Mouse (Mus musculus) forebrain, embryonic 15.5 days (tissue): Measurements from ENCODE around the gene Dusp28. TPM values are rescaled to one million over a fixed set of nuclear protein-coding genes. Genes with fewer than 3 reads are reported as not detected.

Experiments
- ATAC-seq: fragments of 200-750 bp; cut with Nextera tagmentation; replicated peaks from 2 replicates; pipeline ENCODE4 v1.8.0; 2017; ENCODE audit warnings: mild to moderate bottlenecking, moderate TSS enrichment, moderate library complexity
- H3K27ac ChIP-seq: fragments of 300-500 bp; sonication (generic); replicated peaks from 2 replicates; pipeline ENCODE4 v1.5.1; 2015; ENCODE audit warnings: mild to moderate bottlenecking, inconsistent platforms
- H3K27me3 ChIP-seq: fragments of 300-500 bp; sonication (generic); 2 replicates; pipeline ENCODE4 v1.6.1; 2015; ENCODE audit warnings: inconsistent platforms
- H3K36me3 ChIP-seq: fragments of 300-500 bp; sonication (generic); 2 replicates; pipeline ENCODE4 v1.6.1; 2015; ENCODE audit warnings: mild to moderate bottlenecking, inconsistent platforms
- H3K4me1 ChIP-seq: fragments of 300-500 bp; sonication (generic); 2 replicates; pipeline ENCODE4 v1.6.1; 2015; ENCODE audit warnings: inconsistent platforms
- H3K4me2 ChIP-seq: fragments of 300-500 bp; sonication (generic); replicated peaks from 2 replicates; pipeline ENCODE4 v1.6.1; 2015; ENCODE audit warnings: mild to moderate bottlenecking, inconsistent platforms
- H3K4me3 ChIP-seq: fragments of 300-500 bp; sonication (generic); 2 replicates; pipeline ENCODE4 v1.5.1; 2015; ENCODE audit warnings: mild to moderate bottlenecking, inconsistent platforms
- H3K9ac ChIP-seq: fragments of 300-500 bp; sonication (generic); replicated peaks from 2 replicates; pipeline ENCODE4 v1.6.1; 2015; ENCODE audit warnings: mild to moderate bottlenecking, inconsistent platforms
- H3K9me3 ChIP-seq: fragments of 300-500 bp; sonication (generic); 2 replicates; pipeline ENCODE4 v1.6.1; 2016; ENCODE audit warnings: inconsistent platforms
- WGBS: fragments of 180-500 bp; shearing (Covaris S2); methylation state at CpG from one replicate; pipeline ENCODE4 v1.1.7; 2015; ENCODE audit warnings: mixed read lengths; 5-methylcytosine and 5-hydroxymethylcytosine counted together
- polyA plus RNA-seq: library from polyadenylated mRNA; unstranded; fragments of >200 nt; fragmentation: Nextera tagmentation; extraction: Ambion mirVana; gene quantifications from 2 replicates; pipeline ENCODE4 v1.2.1, GENCODE M21; 2015

Gene Dusp28
- polyA plus RNA-seq, 1 experiment from 2014 or later: 15.1 TPM

DNA sequence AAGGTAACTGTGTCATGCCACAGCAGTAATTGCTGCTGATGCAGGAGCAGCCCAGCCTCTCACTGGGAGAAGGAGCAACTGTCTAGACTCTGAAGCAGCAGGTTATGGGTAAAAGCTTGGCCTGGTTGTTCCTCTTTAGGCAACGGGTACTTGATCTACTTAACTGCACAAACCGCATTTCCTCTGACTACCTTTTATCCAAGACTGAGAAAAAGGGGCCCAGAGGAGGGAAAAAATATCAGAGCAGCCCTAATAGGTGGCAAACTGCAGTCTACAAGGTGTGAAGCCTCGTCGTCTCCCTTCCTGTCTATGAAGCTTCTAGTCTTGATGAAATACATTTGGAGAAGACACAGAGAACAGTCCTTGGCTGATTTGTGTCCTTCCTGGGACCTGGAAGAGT lies 26.8 kb downstream of the Dusp28 start:
- no peaks in the 10 kb centered on the region for H3K9me3 ChIP-seq
- H3K36me3 ChIP-seq: peaks cover 7% of the 10 kb centered on the region; the same call in 1 of the 2 replicates
- peak overlapping the region; percentile 98 for H3K27ac ChIP-seq
- ATAC-seq: no peak
- peak overlapping the region; percentile 83 for H3K9ac ChIP-seq
- peak overlapping the region; percentile 81 for H3K4me3 ChIP-seq
- H3K27me3 ChIP-seq: no peaks in the 10 kb centered on the region
- WGBS: 73% methylated on average over 4 of the region's 4 CpGs
- peaks cover 30% of the 10 kb centered on the region for H3K4me1 ChIP-seq
- H3K4me2 ChIP-seq: peak overlapping the region; percentile 80

- Histone ChIP-seq H3K27me3 (no peaks in the 10 kb centered on the region), H3K4me2 (peak within 1 kb of the TSS; percentile 80), H3K27ac (peak within 1 kb of the TSS; percentile 98), H3K36me3 (peaks cover 12% of the 10 kb centered on the region), H3K4me1 (peaks cover 30% of the 10 kb centered on the region), H3K9me3 (no peaks in the 10 kb centered on the region), H3K4me3 (peak within 1 kb of the TSS; percentile 81), H3K9ac (peak within 1 kb of the TSS; percentile 83)
- WGBS: 0% methylated on average over 45 of the region's 45 CpGs
- peak; percentile 100 for ATAC-seq
Observed at GRCm38 (mm10) chr1:92934182-92934827, 27.5 kb downstream of the Dusp28 start, which contains the start of gene Capn10. Gene Capn10, plus strand, starts transcription at chr1:92934376.

GRCm38 (mm10) chr1:92935054-92935962 lies 28.5 kb downstream of the Dusp28 start:
- no peaks in the 10 kb centered on the region for H3K9me3 ChIP-seq
- H3K4me1 ChIP-seq: peaks cover 30% of the 10 kb centered on the region
- peak overlapping the region; percentile 81 for H3K4me3 ChIP-seq
- H3K4me2 ChIP-seq: peak overlapping the region; percentile 80
- H3K36me3 ChIP-seq: peaks cover 22% of the 10 kb centered on the region
- ATAC-seq: no peak
- no peaks in the 10 kb centered on the region for H3K27me3 ChIP-seq
- 13% methylated on average over 10 of the region's 10 CpGs for WGBS
- H3K9ac ChIP-seq: peak overlapping the region; percentile 83
- H3K27ac ChIP-seq: peak overlapping the region; percentile 98

GRCm38 (mm10) chr1:92935977-92936376 lies 29.2 kb downstream of the Dusp28 start:
- H3K27ac ChIP-seq: peak overlapping the region; percentile 44
- 53% methylated on average over 2 of the region's 2 CpGs for WGBS

GRCm38 (mm10) chr1:92936467-92936866 lies 29.7 kb downstream of the Dusp28 start:
- Histone ChIP-seq H3K4me2 (peak overlapping the region; percentile 80), H3K4me3 (peak overlapping the region; percentile 81; the same call in 1 of the 2 replicates)
- WGBS: 85% methylated on average over 3 of the region's 3 CpGs

More at GRCm38 (mm10) chr1:92935977-92936376, 29.2 kb downstream of the Dusp28 start:
- Histone ChIP-seq H3K4me3 (peak overlapping the region; percentile 81), H3K4me2 (peak overlapping the region; percentile 80), H3K4me1 (peaks cover 30% of the 10 kb centered on the region), H3K36me3 (peaks cover 28% of the 10 kb centered on the region), H3K9me3 (no peaks in the 10 kb centered on the region), H3K27me3 (no peaks in the 10 kb centered on the region), H3K9ac (peak overlapping the region; percentile 83)
- ATAC-seq: no peak

GRCm38 (mm10) chr1:92937797-92938196 lies 31.0 kb downstream of the Dusp28 start:
- no peak overlapping the region for H3K4me2 ChIP-seq
- no peak overlapping the region for H3K27ac ChIP-seq
- H3K4me3 ChIP-seq: no peak overlapping the region
- peaks cover 39% of the 10 kb centered on the region for H3K36me3 ChIP-seq
- no peak for ATAC-seq
- H3K9ac ChIP-seq: no peak overlapping the region
- no peaks in the 10 kb centered on the region for H3K27me3 ChIP-seq
- 91% methylated on average over 3 of the region's 3 CpGs for WGBS
- H3K4me1 ChIP-seq: peaks cover 30% of the 10 kb centered on the region
- no peaks in the 10 kb centered on the region for H3K9me3 ChIP-seq

More at GRCm38 (mm10) chr1:92936467-92936866, 29.7 kb downstream of the Dusp28 start:
- Histone ChIP-seq H3K9ac (peak overlapping the region; percentile 26), H3K36me3 (peaks cover 29% of the 10 kb centered on the region), H3K9me3 (no peaks in the 10 kb centered on the region), H3K4me1 (peaks cover 30% of the 10 kb centered on the region), H3K27ac (no peak overlapping the region), H3K27me3 (no peaks in the 10 kb centered on the region)
- ATAC-seq: no peak

GRCm38 (mm10) chr1:92939746-92940145 lies 33.0 kb downstream of the Dusp28 start:
- Histone ChIP-seq H3K9ac (no peak overlapping the region), H3K27me3 (no peaks in the 10 kb centered on the region), H3K27ac (no peak overlapping the region), H3K9me3 (no peaks in the 10 kb centered on the region), H3K4me1 (peaks cover 24% of the 10 kb centered on the region), H3K36me3 (peaks cover 56% of the 10 kb centered on the region), H3K4me3 (no peak overlapping the region), H3K4me2 (no peak overlapping the region)
- no peak for ATAC-seq
- 95% methylated on average over 4 of the region's 4 CpGs for WGBS

DNA sequence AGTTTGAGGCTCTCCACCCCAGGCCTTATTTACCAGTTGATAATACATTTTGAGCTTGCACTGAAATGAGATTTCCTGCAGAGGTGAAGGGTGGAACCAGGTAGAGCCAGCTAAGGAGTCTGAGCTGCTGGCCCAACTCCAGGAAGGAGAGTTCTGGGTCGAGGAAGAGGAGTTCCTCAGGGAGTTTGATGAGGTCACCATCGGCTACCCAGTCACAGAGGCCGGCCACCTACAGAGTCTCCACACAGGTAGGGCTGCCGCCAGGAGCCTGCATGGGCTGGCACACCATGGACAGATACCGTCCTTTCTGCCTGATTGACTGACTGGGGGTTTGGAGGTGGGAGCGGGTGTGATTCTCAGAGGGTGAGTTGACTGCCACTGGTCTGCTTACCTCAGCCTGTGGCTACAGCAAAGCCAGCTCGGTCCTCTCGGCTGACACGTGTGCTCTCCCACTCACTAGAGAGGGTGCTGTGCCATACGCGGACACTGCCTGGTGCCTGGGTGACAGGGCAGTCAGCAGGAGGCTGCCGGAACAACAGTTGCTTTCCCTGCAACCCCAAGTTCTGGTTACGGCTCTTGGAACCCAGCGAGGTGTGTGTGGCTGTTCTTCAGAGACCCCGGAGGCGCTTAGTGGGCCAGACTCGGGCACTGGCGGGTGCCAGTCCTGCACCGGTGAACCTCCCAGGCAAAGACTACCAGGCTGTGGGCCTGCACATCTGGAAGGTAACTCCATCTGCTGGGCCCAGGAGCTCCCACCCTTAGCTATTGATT lies 36.6 kb downstream of the Dusp28 start:
- H3K36me3 ChIP-seq: peaks cover 85% of the 10 kb centered on the region
- WGBS: 92% methylated on average over 19 of the region's 19 CpGs
- no peak overlapping the region for H3K4me2 ChIP-seq
- H3K27me3 ChIP-seq: no peaks in the 10 kb centered on the region
- no peak overlapping the region for H3K27ac ChIP-seq
- H3K9me3 ChIP-seq: no peaks in the 10 kb centered on the region
- H3K4me3 ChIP-seq: no peak overlapping the region
- H3K4me1 ChIP-seq: no peaks in the 10 kb centered on the region
- no peak overlapping the region for H3K9ac ChIP-seq
- ATAC-seq: no peak

- Histone ChIP-seq H3K36me3 (peaks cover 55% of the 10 kb centered on the region), H3K4me1 (no peaks in the 10 kb centered on the region), H3K27me3 (no peaks in the 10 kb centered on the region), H3K4me3 (no peak overlapping the region), H3K9me3 (no peaks in the 10 kb centered on the region), H3K27ac (no peak overlapping the region), H3K9ac (no peak overlapping the region), H3K4me2 (no peak overlapping the region)
- WGBS: 98% methylated on average over 3 of the region's 3 CpGs
- ATAC-seq: no peak
Observed at GRCm38 (mm10) chr1:92947966-92948365, 41.2 kb downstream of the Dusp28 start.

DNA sequence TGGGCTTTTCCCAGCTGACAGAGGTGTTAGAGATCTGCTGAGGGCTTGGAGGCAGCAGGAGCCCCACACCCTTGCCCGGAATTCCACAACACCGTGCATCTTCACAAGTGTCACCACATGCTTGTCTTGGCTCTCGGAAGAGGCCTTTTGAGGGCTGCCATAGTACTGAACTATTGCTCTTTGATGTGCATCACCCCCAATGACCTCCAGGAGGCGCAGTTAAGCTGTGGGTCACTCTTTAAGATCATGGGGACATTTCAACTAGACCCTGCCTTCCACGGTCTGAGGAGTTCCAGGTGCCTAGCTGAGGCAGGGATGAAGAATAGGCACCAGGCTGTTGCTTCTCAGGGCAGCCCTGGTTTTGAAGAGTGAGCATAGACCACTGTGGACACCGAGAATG lies 42.6 kb downstream of the Dusp28 start:
- 62% methylated on average over 6 of the region's 6 CpGs for WGBS
- no peaks in the 10 kb centered on the region for H3K27me3 ChIP-seq
- no peaks in the 10 kb centered on the region for H3K9me3 ChIP-seq
- H3K27ac ChIP-seq: no peak overlapping the region
- H3K4me1 ChIP-seq: no peaks in the 10 kb centered on the region
- ATAC-seq: no peak
- H3K4me2 ChIP-seq: no peak overlapping the region
- peaks cover 40% of the 10 kb centered on the region for H3K36me3 ChIP-seq
- H3K9ac ChIP-seq: no peak overlapping the region
- no peak overlapping the region for H3K4me3 ChIP-seq

DNA sequence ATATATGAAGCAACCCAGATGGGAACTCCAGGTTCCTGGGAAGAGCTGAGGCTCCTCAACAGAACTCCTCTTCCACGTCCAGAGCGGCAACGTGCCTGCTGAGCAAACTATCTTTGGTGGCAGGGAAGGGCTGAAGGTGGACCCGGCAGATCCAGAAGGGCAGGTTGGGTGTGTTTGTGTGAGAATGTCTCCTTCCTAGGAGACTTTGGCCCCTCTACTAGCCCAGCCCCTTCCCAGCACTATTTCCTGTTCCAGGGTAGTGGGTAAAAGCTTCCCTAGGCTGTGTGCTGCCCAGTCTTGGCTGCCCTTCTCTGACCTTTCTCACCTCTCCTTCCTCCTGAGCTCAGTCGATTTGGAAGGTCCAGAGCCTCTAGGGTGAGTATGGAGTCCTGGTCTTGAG lies 43.8 kb downstream of the Dusp28 start, which contains the start of gene Gpr35:
Gene Gpr35 (plus strand): TSS at position 259 of the 400 bp plus-strand sequence.
- Histone ChIP-seq H3K9me3 (no peaks in the 10 kb centered on the region), H3K36me3 (peaks cover 28% of the 10 kb centered on the region), H3K27me3 (no peaks in the 10 kb centered on the region), H3K4me3 (no peak within 1 kb of the TSS), H3K9ac (no peak within 1 kb of the TSS), H3K4me1 (no peaks in the 10 kb centered on the region), H3K4me2 (no peak within 1 kb of the TSS), H3K27ac (no peak within 1 kb of the TSS)
- ATAC-seq: no peak
- 85% methylated on average over 5 of the region's 5 CpGs for WGBS
